10 mouse cellular contexts compared by ENCODE assay signal in the genomic region with DNA sequence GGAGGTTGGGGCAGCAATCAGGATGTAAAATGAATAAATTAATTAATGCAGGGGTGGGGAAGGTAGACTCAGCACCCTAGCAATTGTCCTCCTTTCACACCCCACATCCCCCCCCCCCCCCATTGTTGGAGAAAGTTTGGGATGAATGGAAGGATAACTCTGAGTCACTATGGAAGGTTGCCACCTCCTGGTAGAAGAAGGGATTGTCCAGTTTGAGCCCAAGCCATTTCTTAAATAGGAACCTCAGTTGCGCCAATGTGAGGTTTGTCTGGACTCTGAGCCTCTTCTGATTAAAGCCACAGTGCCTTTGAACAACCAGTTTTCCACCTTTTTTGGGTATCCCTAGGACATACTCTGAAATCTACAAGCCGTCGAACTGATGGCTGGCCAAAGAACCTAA. TPM values are rescaled to one million over a fixed set of nuclear protein-coding genes. Genes with fewer than 3 reads are reported as not detected.
DNase-seq lines count a peak whose midpoint lies in the region; ATAC-seq and TF ChIP-seq lines count a peak whose summit lies in the region.
"Had no signal": no experiment of that assay in that cellular context is flagged by ENCODE, and none has a peak within 500 bp of the region (broad histone marks: within the 10 kb centered on the region; RNA-seq: fewer than 3 reads in every experiment).

No protein-coding gene starts in this region.

- no peaks in the 10 kb centered on the region for H3K9me3 ChIP-seq in midbrain, embryonic 10.5 days (replicated peaks)
- no peaks in the 10 kb centered on the region for H3K9me3 ChIP-seq in midbrain, embryonic 15.5 days
- no peaks in the 10 kb centered on the region for H3K9me3 ChIP-seq in forebrain, postnatal 0 days (ENCODE audit: low read length)
- no peaks in the 10 kb centered on the region for H3K9me3 ChIP-seq in neural tube, embryonic 14.5 days (ENCODE audit: control insufficient read depth, low read length)
- H3K9me3 ChIP-seq: heart, embryonic 13.5 days had no signal

- 93% methylated on average over 3 of the region's 3 CpGs for WGBS in midbrain, embryonic 10.5 days
- 80% methylated on average over 3 of the region's 3 CpGs for WGBS in midbrain, embryonic 15.5 days
- WGBS in bone marrow, adult 2 months = 79% methylated on average over 3 of the region's 3 CpGs
- WGBS in forebrain, postnatal 0 days = 70% methylated on average over 3 of the region's 3 CpGs
- WGBS in large intestine, adult 2 months = 81% methylated on average over 3 of the region's 3 CpGs
- 81% methylated on average over 3 of the region's 3 CpGs for WGBS in neural tube, embryonic 14.5 days

- DNase-seq in adrenal gland, adult 18-20 months (ENCODE audit: low spot score in 2 of 2) = peak; percentile 46 to 50
- DNase-seq in adrenal gland, adult 8-10 months = no peak
- DNase-seq in midbrain, embryonic 10.5 days (ENCODE audit: low spot score) = peak; percentile 35
- DNase-seq in forebrain, postnatal 0 days = peak; percentile 73
- DNase-seq in large intestine, adult 2 months (ENCODE audit: low read depth, low spot score) = peak; percentile 32

- H3K9ac ChIP-seq in midbrain, embryonic 15.5 days = no peak overlapping the region
- H3K9ac ChIP-seq in forebrain, postnatal 0 days = no peak overlapping the region
- no peak overlapping the region for H3K9ac ChIP-seq in neural tube, embryonic 14.5 days (replicated peaks; ENCODE audit: low read depth, low read length)
- H3K9ac ChIP-seq: heart, embryonic 13.5 days had no signal

- H3K4me3 ChIP-seq in midbrain, embryonic 10.5 days = no peak overlapping the region
- H3K4me3 ChIP-seq in midbrain, embryonic 15.5 days = no peak overlapping the region
- H3K4me3 ChIP-seq in bone marrow, adult 2 months (replicated peaks; ENCODE audit: control insufficient read depth, low read depth, low read length) = no peak overlapping the region
- no peak overlapping the region for H3K4me3 ChIP-seq in forebrain, postnatal 0 days (ENCODE audit: low read depth, low read length)
- H3K4me3 ChIP-seq in neural tube, embryonic 14.5 days (ENCODE audit: low read depth, low read length) = no peak overlapping the region
- H3K4me3 ChIP-seq: heart, embryonic 13.5 days; myocyte had no signal

- no peaks in the 10 kb centered on the region for H3K4me1 ChIP-seq in midbrain, embryonic 10.5 days
- no peaks in the 10 kb centered on the region for H3K4me1 ChIP-seq in midbrain, embryonic 15.5 days
- H3K4me1 ChIP-seq in bone marrow, adult 2 months (ENCODE audit: control insufficient read depth, insufficient read depth, low read length) = no peaks in the 10 kb centered on the region
- no peaks in the 10 kb centered on the region for H3K4me1 ChIP-seq in forebrain, postnatal 0 days (ENCODE audit: insufficient read depth)
- no peaks in the 10 kb centered on the region for H3K4me1 ChIP-seq in neural tube, embryonic 14.5 days (ENCODE audit: control insufficient read depth, insufficient read depth, low read length)
- H3K4me1 ChIP-seq: heart, embryonic 13.5 days had no signal

- H3K27me3 ChIP-seq in midbrain, embryonic 10.5 days (ENCODE audit: low read depth, poor library complexity, severe bottlenecking) = no peaks in the 10 kb centered on the region
- H3K27me3 ChIP-seq in midbrain, embryonic 15.5 days (replicated peaks) = no peaks in the 10 kb centered on the region
- H3K27me3 ChIP-seq in forebrain, postnatal 0 days (ENCODE audit: insufficient read depth, low read length) = no peaks in the 10 kb centered on the region
- no peaks in the 10 kb centered on the region for H3K27me3 ChIP-seq in neural tube, embryonic 14.5 days (ENCODE audit: control insufficient read depth, insufficient read depth, low read length)
- H3K27me3 ChIP-seq: heart, embryonic 13.5 days had no signal

- H3K4me2 ChIP-seq in midbrain, embryonic 15.5 days = no peak overlapping the region
- no peak overlapping the region for H3K4me2 ChIP-seq in forebrain, postnatal 0 days (ENCODE audit: low read depth)
- no peak overlapping the region for H3K4me2 ChIP-seq in neural tube, embryonic 14.5 days (ENCODE audit: low read depth, low read length)
- H3K4me2 ChIP-seq: heart, embryonic 13.5 days had no signal

- peak; percentile 30; the same call in 1 of the 2 replicates for TF ChIP-seq CTCF in bone marrow, adult 2 months (IDR thresholded peaks at IDR 0.05; ENCODE audit: control insufficient read depth, insufficient read depth, low read length)
- peak; percentile 80 for TF ChIP-seq CTCF in forebrain, postnatal 0 days (IDR thresholded peaks at IDR 0.05; ENCODE audit: low read depth)

- no peak for TF ChIP-seq POLR2A in bone marrow, adult 2 months (IDR thresholded peaks at IDR 0.05; ENCODE audit: borderline replicate concordance, control insufficient read depth, low read depth, low read length)

- H3K27ac ChIP-seq in midbrain, embryonic 10.5 days (replicated peaks) = no peak overlapping the region
- H3K27ac ChIP-seq in midbrain, embryonic 15.5 days = no peak overlapping the region
- no peak overlapping the region for H3K27ac ChIP-seq in bone marrow, adult 2 months (ENCODE audit: control insufficient read depth, insufficient read depth, low read depth, low read length, poor library complexity)
- H3K27ac ChIP-seq in forebrain, postnatal 0 days (ENCODE audit: low read depth, low read length) = no peak overlapping the region
- H3K27ac ChIP-seq in neural tube, embryonic 14.5 days (ENCODE audit: low read depth, low read length) = no peak overlapping the region
- H3K27ac ChIP-seq: heart, embryonic 13.5 days had no signal

- peaks cover 99% of the 10 kb centered on the region for H3K36me3 ChIP-seq in midbrain, embryonic 10.5 days
- H3K36me3 ChIP-seq in midbrain, embryonic 15.5 days (replicated peaks) = peaks cover 43% of the 10 kb centered on the region
- peaks cover 62% of the 10 kb centered on the region for H3K36me3 ChIP-seq in forebrain, postnatal 0 days (ENCODE audit: insufficient read depth)
- peaks cover 32% of the 10 kb centered on the region for H3K36me3 ChIP-seq in neural tube, embryonic 14.5 days (ENCODE audit: control insufficient read depth, insufficient read depth, low read length)

- ATAC-seq in midbrain, embryonic 15.5 days (replicated peaks) = no peak
- ATAC-seq in forebrain, postnatal 0 days = peak; percentile 18; the same call in 1 of the 2 replicates
- ATAC-seq in neural tube, embryonic 14.5 days (ENCODE audit: low read depth) = peak; percentile 25; the same call in 1 of the 2 replicates

RNA-seq across cellular contexts. Expression of gene Ccni, which starts 42.8 kb away (rescaled TPM):
- 100 to 1,000 TPM; 211 to 262 TPM for total RNA-seq in adrenal gland, adult 18-20 months (2021)
- 100 to 1,000 TPM; 148 to 209 (median 180) TPM for total RNA-seq in adrenal gland, adult 8-10 months (2022)
- 105 and 115 TPM in 2 replicates for polyA plus RNA-seq in midbrain, embryonic 10.5 days (2016; fragmentation: Nextera tagmentation; extraction: Ambion mirVana)
- polyA plus RNA-seq in midbrain, embryonic 15.5 days (2015; fragmentation: Nextera tagmentation; extraction: Ambion mirVana) = 136 and 143 TPM in 2 replicates
- 73.8 and 76.8 TPM in 2 replicates for polyA plus RNA-seq in bone marrow, adult 2 months (2011; ENCODE audit: insufficient read depth, insufficient read length, low replicate concordance, missing spikeins)
- 284 and 305 TPM in 2 replicates for total RNA-seq in forebrain, postnatal 0 days (2014; rRNA removed)
- 113 and 133 TPM in 2 replicates for polyA plus RNA-seq in forebrain, postnatal 0 days (2015; fragmentation: Nextera tagmentation; extraction: Ambion mirVana)
- polyA plus RNA-seq in large intestine, adult 2 months (2012; rRNA removed) = 55.7 and 70.7 TPM in 2 replicates
- polyA plus RNA-seq in neural tube, embryonic 14.5 days (2014; fragmentation: Nextera tagmentation; extraction: Ambion mirVana) = 145 and 174 TPM in 2 replicates

RNA-seq across cellular contexts. Expression of gene 2010109A12Rik, which starts 42.8 kb away (rescaled TPM):
- under 1 TPM; 0.67 to 0.99 TPM for total RNA-seq in adrenal gland, adult 18-20 months (2021)
- total RNA-seq in adrenal gland, adult 8-10 months (2022) = 1 to 10 TPM in 1 of 4 experiments, under 1 TPM in 3; 0.65 to 1.3 (median 0.81) TPM
- 2.7 and 3.0 TPM in 2 replicates for polyA plus RNA-seq in midbrain, embryonic 10.5 days (2016; fragmentation: Nextera tagmentation; extraction: Ambion mirVana)
- polyA plus RNA-seq in midbrain, embryonic 15.5 days (2015; fragmentation: Nextera tagmentation; extraction: Ambion mirVana) = 2.3 and 2.4 TPM in 2 replicates
- 3.7 and 4.8 TPM in 2 replicates for polyA plus RNA-seq in bone marrow, adult 2 months (2011; ENCODE audit: insufficient read depth, insufficient read length, low replicate concordance, missing spikeins)
- total RNA-seq in forebrain, postnatal 0 days (2014; rRNA removed) = 0.46 and 1.1 TPM in 2 replicates
- 0.80 and 1.4 TPM in 2 replicates for polyA plus RNA-seq in forebrain, postnatal 0 days (2015; fragmentation: Nextera tagmentation; extraction: Ambion mirVana)
- not detected in 2 replicates for polyA plus RNA-seq in large intestine, adult 2 months (2012; rRNA removed)
- polyA plus RNA-seq in neural tube, embryonic 14.5 days (2014; fragmentation: Nextera tagmentation; extraction: Ambion mirVana) = 1.3 and 1.4 TPM in 2 replicates
- polyA plus RNA-seq: myocyte had no signal
